Mouse (Mus musculus): ENCODE data around the gene Rgs6.

- no peak for TF ChIP-seq POLR2A (IDR thresholded peaks at IDR 0.05; ENCODE audit: borderline replicate concordance, low read depth, low read length)
- TF ChIP-seq CTCF (IDR thresholded peaks at IDR 0.05; ENCODE audit: low read depth, low read length) = no peak
These were observed 29.0 kb downstream of the Rgs6 start for GRCm38 (mm10) chr12:82616813-82617681.

All from bone marrow macrophage, adult 2 months (primary cell).